Mouse (Mus musculus) E14TG2a.4 (cell line): ENCODE data around the gene 2010111I01Rik.

Experiments
- CTCF ChIP-seq: conservative IDR thresholded peaks from 2 replicates; pipeline ENCODE4 v1.5.1; 2014; ENCODE audit warnings: low read length
- POU5F1 ChIP-seq: IDR thresholded peaks from 2 replicates; pipeline ENCODE4 v1.6.1; 2014; ENCODE audit warnings: low read length, borderline replicate concordance

- no peak for TF ChIP-seq CTCF
- TF ChIP-seq POU5F1 = no peak
Observed at GRCm38 (mm10) chr13:62980131-62980530, 15.4 kb downstream of the 2010111I01Rik start.
